ENCODE assay signal across 8 mouse cellular contexts in the genomic region with DNA sequence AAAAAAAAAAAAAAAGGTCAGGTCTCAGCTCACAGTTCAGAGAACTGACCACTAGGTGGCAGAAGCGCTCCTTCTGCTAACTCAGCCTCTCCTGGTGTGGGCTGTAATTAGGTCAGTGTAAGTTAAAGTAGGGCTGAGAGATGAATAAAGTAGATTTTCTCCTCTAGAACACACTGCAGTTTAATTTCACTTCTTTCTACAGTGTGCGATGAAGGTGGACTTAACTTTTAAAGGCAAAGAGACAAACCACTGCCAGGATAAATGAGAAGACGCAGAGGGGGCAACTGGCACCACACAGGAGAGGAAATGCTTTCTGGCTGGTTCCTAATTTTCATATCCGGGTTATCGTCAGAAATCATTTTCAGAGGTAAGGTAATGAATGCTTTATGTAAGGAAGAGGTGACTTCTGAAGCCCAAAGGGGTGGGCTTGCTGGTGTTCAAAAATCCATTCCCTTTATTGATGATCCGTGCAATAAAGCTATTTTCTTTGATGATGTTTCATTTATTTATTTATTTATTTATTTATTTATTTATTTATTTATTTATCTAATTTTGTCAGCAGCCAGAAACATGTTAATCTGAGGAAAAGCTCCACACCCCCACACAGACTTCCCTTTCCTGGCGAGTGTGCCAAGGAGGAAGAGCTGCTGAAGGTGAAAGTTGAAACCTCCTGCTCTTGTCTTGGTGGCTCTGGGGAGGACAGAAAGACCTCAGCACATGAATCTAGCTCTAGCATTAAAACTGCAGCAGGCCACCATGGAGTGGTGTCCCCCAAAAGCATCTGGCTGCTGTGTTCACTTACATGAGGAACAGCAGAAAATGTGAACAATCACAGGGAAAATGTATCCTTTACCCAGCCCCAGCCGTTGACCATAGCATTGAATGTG.
DNase-seq lines count a peak whose midpoint lies in the region; ATAC-seq lines count a peak whose summit lies in the region.

No protein-coding gene starts in this region.

- peak overlapping the region; percentile 44 for H3K4me2 ChIP-seq in hindbrain, embryonic 15.5 days

- ATAC-seq in hindbrain, embryonic 15.5 days (ENCODE audit: low FRiP score, low read depth), result peak; percentile 95

- WGBS in hindbrain, embryonic 15.5 days, result 38% methylated on average over 8 of the region's 8 CpGs

- no peak overlapping the region for H3K9ac ChIP-seq in hindbrain, embryonic 15.5 days

- H3K4me1 ChIP-seq in hindbrain, embryonic 15.5 days (replicated peaks), result peaks cover 10% of the 10 kb centered on the region

- H3K27me3 ChIP-seq in hindbrain, embryonic 15.5 days, result no peaks in the 10 kb centered on the region

- peak overlapping the region; percentile 72 for H3K27ac ChIP-seq in hindbrain, embryonic 15.5 days (replicated peaks)

- no peaks in the 10 kb centered on the region for H3K9me3 ChIP-seq in hindbrain, embryonic 15.5 days

- H3K36me3 ChIP-seq in hindbrain, embryonic 15.5 days, result no peaks in the 10 kb centered on the region

- peak; percentile 66 for DNase-seq in R1 (ENCODE audit: low read depth, low spot score)
- DNase-seq in cerebellum, postnatal 10 days, result peak; percentile 92 to 95
- peak; percentile 55 to 63 for DNase-seq in frontal cortex, postnatal 14 days (ENCODE audit: low spot score in 2 of 2)
- DNase-seq in layer of hippocampus, postnatal 36 days, result peak; percentile 67 to 75
- peak; percentile 57 for DNase-seq in lung, postnatal 25 days (ENCODE audit: low spot score)
- DNase-seq in retina, adult 2 months (ENCODE audit: low read depth, low spot score), result peak; percentile 61
- peak; percentile 53 for DNase-seq in thymus, postnatal 25 days

- peak overlapping the region; percentile 17; the same call in 1 of the 2 replicates for H3K4me3 ChIP-seq in hindbrain, embryonic 15.5 days

Comparison
In these comparisons a context has a peak if more than half of its experiments do, and no peak if none do; other contexts are left out.
1. Peak in every context shown above with its lines: DNase-seq, ATAC-seq, H3K4me3 ChIP-seq and H3K27ac ChIP-seq.